Mouse (Mus musculus): Measurements from ENCODE around the gene Smurf1.

The Smurf1 gene

DNA sequence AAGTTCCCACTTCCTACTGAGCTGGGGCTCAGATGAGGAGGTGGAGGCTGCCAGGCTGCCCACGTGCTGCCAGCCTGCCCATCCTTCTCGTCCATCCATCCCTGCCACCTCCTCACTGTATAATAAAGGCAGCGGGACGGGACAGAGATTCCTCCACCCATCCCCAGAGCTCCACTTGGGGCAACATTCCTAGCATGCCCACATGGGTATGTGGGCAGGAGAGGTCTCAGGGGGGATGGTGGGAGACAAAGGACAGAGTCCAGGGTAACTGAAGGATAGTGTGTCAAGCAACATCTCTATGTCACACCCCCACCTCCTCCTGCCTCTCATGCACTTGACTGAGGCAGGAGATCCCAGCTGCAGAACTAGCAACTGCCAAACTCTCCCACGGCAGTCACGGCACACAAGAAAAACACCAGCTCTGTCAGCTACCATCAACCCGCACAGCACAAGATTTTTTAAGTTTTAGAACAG is 51.2 kb downstream of the Smurf1 start:
- peak; percentile 35 for DNase-seq (ENCODE audit: low read depth, low spot score)

DNA sequence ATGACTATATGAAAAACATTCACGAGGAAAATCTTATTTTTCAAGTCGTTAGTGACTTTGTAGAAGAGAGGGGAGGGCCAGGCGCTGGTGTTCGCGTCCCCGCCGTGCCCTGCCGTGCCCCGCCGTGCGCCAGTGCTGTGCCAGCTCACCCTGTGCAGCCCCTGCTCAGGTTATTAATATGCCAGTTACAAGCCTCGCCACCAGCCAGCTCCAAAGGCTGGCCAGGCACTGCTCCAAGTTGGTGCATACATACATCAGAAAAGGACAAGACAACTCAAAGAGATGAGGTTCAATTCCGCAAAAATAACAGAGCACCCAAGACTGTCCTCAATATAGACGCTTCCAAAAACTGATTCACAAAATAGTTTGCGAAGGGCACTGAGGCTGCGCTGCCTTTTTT is 51.7 kb downstream of the Smurf1 start:
- DNase-seq (ENCODE audit: low read depth, low spot score), result no peak

GRCm38 (mm10) chr5:144913361-144913760 is 52.3 kb downstream of the Smurf1 start:
- DNase-seq (ENCODE audit: low read depth, low spot score), result no peak

- no peak for DNase-seq (ENCODE audit: low read depth, low spot score)
Observed at GRCm38 (mm10) chr5:144912519-144913310, 52.9 kb downstream of the Smurf1 start.

DNA sequence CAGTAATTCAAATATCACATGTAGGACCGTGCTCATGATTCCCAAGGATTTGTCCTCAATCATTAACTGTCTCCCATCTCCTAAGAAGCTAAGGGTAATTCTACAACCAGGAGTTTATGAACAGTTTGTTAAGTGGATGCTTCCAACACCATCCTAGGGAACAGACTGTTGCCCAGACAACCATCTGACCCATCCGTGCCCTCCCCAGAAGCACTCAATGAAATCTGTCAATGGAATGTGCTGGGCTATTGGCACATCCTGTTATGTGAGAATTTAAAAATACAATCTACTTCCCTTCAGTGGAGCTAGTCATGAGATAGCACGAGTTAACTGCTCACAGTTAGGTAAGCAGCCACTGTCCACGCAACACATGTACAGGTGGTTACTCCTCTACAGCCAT is 56.1 kb downstream of the Smurf1 start:
- DNase-seq (ENCODE audit: low read depth, low spot score), result peak; percentile 43

GRCm38 (mm10) chr5:144907591-144907990 is 58.1 kb downstream of the Smurf1 start:
- DNase-seq (ENCODE audit: low read depth, low spot score), result no peak

- DNase-seq (ENCODE audit: low read depth, low spot score), result peak; percentile 81
Observed at GRCm38 (mm10) chr5:144904356-144905134, 61.1 kb downstream of the Smurf1 start.

DNA sequence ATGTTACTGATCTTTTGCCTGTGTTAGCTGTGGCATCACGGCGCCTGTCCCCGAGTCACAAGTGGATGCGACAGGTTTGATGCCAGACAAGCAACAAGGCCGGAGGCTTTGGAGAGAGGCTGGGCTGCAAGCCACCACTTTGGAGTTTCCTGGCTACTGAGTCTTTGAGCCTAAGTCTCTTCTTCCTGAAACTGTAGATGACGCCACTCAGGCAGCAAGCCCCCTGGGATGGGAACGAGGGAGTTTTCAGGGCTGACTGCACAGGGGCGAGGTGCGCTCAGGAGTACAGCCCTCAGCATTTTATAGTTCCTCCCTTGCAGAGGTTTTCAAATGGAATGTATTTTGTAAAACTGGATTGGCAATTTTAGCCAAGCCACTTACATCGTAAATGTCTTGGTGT is 63.9 kb downstream of the Smurf1 start:
- no peak for DNase-seq (ENCODE audit: low read depth, low spot score)

DNA sequence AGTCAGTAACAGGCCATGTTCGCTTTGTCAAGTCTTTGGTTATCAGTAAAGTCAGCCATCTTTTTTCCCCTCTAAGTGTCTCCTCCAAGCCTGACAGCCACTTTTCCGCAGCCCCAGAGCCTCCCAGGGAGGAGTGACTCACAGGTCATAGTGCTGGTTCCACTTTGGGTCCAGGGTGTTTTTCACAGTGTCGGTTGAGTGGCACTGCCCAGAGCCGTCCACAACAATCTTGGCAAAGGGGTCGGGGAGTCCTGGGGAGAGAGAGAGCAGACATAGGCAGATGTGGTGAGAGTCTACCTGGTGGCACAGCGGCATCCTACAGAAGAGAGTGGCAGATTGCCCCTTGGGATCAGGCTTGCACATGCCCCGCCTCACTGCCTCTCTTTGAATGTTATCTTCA is 64.6 kb downstream of the Smurf1 start:
- DNase-seq (ENCODE audit: low read depth, low spot score), result no peak

GRCm38 (mm10) chr5:144898448-144899052 is 67.1 kb downstream of the Smurf1 start:
- DNase-seq (ENCODE audit: low read depth, low spot score), result peak; percentile 99

- no peak for DNase-seq (ENCODE audit: low read depth, low spot score)
Observed at GRCm38 (mm10) chr5:144897881-144898280, 67.8 kb downstream of the Smurf1 start.

GRCm38 (mm10) chr5:144891276-144891675 is 74.4 kb downstream of the Smurf1 start:
- DNase-seq (ENCODE audit: low read depth, low spot score), result no peak

DNA sequence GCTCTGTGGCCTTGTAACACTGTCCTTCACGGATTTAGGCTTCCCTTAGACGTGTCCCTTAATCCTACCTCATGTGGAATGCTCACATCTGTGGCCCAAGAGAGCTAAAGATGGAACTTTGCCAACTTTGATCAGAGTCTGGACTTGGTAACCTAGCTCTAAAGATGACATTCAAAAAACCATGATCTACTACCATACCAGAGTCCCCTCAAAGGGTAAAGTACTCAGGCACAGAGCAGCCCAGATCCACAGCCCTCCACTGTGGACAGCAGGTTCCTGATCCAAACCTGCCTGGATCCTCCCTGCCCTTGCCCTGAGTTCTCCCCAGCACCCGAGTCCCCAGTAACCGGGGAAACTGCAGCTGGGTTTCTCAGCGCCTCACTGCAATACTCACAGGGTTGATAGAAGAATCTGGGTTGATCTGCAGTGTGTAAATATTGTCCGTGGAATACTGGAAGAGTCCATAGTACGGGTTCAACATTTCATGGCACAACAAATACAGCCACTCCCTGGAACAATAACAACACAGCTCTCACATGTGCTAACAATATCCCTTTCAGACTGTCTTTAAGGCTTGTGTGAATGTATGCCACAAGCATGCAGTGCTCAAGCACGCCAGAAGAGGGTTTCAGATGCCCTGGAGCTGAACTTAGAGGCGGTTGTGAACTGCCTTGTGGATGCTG is 79.5 kb downstream of the Smurf1 start:
- no peak for DNase-seq (ENCODE audit: low read depth, low spot score)

DNA sequence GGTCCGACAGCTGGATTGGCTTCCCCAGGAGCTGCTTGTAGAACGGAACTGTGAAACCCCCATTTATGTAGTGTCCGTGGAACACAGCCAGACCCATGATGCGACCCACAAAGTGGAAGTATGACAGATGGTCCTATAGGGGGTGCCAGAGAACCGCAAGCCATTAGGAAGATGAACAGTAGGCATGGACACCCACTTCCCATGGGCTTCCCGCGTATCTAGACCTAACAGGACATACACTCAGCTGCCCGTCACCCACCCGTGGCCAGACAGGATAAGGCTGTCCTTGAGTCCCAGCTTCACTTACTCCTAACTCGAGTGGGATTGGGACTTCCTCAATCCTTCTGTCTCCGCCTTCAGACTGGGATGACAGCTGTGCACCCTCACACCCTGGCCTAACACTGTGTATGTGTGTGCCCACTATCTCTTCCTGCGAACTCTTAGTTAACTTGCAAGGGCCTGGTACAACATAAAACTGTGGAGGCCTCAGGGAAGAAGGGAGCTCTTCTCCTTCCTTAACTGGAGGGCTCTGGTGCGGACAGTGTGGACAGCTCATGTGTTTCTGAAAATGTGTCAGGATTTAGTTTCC is 80.9 kb downstream of the Smurf1 start:
- peak; percentile 42 for DNase-seq (ENCODE audit: low read depth, low spot score)

- DNase-seq (ENCODE audit: low read depth, low spot score), result no peak
Observed at GRCm38 (mm10) chr5:144881670-144882399, 83.8 kb downstream of the Smurf1 start.

- DNase-seq (ENCODE audit: low read depth, low spot score), result no peak
Observed at GRCm38 (mm10) chr5:144877021-144877420, 88.6 kb downstream of the Smurf1 start.

- peak; percentile 72 for DNase-seq (ENCODE audit: low read depth, low spot score)
Observed at GRCm38 (mm10) chr5:144875892-144876291, 89.8 kb downstream of the Smurf1 start.

GRCm38 (mm10) chr5:144875227-144875626 is 90.4 kb downstream of the Smurf1 start:
- DNase-seq (ENCODE audit: low read depth, low spot score), result no peak

- no peak for DNase-seq (ENCODE audit: low read depth, low spot score)
Observed at GRCm38 (mm10) chr5:144872867-144873266, 92.8 kb downstream of the Smurf1 start.

GRCm38 (mm10) chr5:144872326-144872725 is 93.3 kb downstream of the Smurf1 start:
- DNase-seq (ENCODE audit: low read depth, low spot score), result no peak

DNA sequence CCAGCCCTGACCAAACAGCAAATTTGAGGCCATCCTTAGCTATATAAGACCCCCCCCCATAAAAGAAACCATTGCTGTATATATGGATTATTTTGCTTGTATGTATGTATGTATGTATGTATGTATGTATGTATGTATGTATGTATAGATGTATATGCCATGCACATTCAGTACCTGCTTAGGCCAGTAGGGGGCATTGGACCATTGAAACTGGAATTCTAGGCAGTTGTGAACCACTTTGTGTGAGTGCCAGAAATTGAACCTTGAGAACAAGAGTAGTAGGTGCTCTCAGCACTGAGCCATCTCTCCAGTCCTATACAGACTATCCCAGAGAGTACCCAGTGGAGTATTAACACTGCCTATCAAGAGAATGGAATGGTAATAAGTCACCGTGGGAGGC is 93.9 kb downstream of the Smurf1 start:
- DNase-seq (ENCODE audit: low read depth, low spot score), result peak; percentile 36

Data from 3T3-L1 (cell line).